Mouse (Mus musculus): Measurements from ENCODE around the gene Saa1.

Gene Saa1

DNA sequence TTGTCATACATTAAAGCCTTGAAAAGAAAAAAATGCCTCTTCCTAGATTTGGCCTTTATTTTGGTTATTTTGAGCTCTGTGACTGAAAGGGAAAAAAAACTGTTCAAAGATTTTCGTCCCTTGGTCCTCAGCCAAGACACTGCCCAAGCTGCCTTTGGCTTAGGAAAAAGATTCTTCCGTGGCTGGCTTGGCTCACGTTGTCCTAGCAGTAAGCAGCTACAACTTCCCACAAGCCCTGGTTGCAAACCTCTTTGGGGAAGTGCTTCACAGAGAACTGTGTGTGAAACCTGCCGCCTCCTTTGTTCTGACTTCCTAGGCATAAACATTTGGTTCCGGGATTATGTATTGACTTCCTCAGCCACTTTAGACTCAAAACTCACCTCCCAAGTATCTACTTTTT lies 25.9 kb downstream of the Saa1 start:
- peak; percentile 21 for DNase-seq

DNA sequence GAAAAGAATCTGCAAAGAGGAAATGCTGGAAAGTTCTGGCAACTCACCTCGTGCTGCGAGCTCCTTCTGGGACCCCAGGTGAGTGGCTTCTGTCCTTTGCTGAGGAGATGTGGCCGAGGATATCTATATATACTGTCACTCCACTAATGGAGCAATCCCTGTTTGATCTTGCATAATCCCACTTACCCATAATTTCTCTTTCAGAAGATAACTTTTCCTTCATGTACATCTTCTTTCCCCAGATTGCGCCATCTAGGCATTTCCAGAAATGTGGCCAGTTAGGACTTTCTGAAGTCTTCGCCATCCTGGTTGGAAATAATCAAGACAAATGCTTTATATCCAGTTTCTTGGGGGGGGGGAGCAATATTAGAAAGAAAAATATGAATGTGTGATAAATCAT lies 27.2 kb downstream of the Saa1 start, which contains the start of gene Saa3:
TSS of gene Saa3 (minus strand) at position 101 of the 400 bp plus-strand sequence.
- DNase-seq: no peak

- DNase-seq: peak; percentile 75
These were observed 28.3 kb downstream of the Saa1 start for GRCm38 (mm10) chr7:46714518-46714917.

DNA sequence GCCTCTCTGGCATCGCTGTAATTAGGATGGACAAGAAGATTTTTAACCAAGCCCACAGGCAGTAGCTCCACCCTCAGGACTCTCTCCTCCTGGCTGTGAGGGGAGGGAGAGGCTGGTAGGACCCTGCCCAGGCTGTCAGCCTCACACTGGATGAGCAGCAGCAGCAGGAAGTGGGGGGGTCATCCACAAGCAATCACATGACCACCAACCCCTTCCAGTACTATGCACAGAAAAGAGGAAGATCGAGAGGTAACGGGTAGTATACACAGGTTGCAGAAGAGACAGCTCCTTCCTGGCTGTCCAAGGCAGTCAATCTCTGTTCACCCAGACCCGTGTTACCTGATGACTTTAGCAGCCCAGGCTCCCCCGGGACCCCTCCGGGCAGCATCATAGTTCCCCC lies 30.5 kb downstream of the Saa1 start:
- DNase-seq: no peak

DNA sequence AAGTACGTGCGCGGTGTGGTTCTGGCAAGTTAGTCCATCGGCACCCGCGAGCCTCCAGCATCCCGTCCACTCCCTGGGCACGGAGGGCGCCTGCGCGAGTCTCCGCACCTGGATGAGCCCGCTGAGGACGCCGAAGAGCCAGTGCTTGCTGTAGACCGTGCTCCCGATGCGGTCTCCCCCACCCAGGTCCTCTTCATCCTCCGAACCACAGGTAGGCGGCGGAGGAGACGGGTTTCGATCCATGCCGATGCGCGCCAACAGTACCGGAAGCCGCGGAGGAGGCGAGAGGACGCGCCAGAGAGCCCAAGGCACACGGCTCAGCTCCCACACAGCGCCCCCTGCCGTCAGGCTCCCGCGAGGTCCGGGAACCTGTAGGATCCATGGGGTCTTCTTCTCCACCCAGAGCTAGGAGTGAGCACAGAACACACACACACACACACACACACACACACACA lies 32.4 kb downstream of the Saa1 start, which contains the start of gene Saal1:
TSS of gene Saal1 (minus strand) at position 291 of the 455 bp plus-strand sequence.
- peak; percentile 93 for DNase-seq

- DNase-seq: no peak
These were observed 42.2 kb downstream of the Saa1 start for GRCm38 (mm10) chr7:46700521-46701025.

- no peak for DNase-seq
These were observed 46.0 kb downstream of the Saa1 start for GRCm38 (mm10) chr7:46696754-46697153.
